Mouse (Mus musculus): ENCODE data around the gene Snd1.

DNA sequence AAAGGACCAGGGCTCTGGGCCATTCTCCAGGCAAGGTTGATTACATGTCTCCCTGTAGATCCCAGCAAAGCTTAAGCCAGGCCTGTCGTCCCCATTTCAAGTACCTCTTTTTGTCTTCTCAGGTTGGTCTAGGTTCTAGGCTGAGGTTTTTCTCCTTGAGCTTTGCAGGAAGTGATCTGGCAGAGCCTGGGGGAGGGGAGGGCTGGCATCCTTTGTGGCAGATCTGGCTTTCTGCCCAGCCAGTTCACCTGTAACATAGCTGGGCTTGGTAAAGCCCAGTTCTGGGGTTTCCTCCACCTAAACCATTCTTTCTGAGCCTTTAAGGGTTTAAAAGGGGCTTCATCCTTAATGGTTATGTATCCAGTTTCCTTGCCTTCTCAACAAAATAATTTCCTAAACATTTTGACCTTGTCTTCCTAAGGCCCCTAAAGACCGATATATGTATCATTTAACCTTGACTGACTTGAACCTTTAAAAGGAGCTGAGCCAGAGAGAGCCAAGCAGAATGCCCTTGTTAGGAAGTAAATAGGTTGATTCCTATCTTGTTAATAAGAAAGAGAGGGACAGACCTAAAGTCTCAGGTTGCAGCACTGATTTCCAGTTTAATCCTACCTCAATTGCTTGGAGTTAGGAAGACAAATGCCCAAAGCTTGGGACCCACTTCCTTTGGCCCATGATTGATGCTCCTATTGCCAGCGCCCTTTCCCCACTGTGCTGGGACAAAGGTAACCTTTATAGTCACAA is 47.7 kb upstream of the Snd1 start, which contains the start of gene Fscn3:
- no peak for TF ChIP-seq CTCF (IDR thresholded peaks at IDR 0.05; ENCODE audit: control insufficient read depth, insufficient read depth, insufficient read length)
- no peak for TF ChIP-seq MAX (IDR thresholded peaks at IDR 0.05)
- no peak for TF ChIP-seq USF1 (IDR thresholded peaks at IDR 0.05; ENCODE audit: low read depth)
- TF ChIP-seq FOSL1 (IDR thresholded peaks at IDR 0.05; ENCODE audit: insufficient read depth, low read length, poor library complexity, severe bottlenecking), result no peak
- TF ChIP-seq MYOD1 (IDR thresholded peaks at IDR 0.05; ENCODE audit: control insufficient read depth, insufficient read length, low read depth), result no peak
- TF ChIP-seq MYOG (IDR thresholded peaks at IDR 0.05; ENCODE audit: control insufficient read depth, extremely low read depth, insufficient read length), result no peak
- no peak for TF ChIP-seq CEBPB (IDR thresholded peaks at IDR 0.05; ENCODE audit: low read depth)

Measured in C2C12 (cell line).